Mouse (Mus musculus) embryo, embryonic 11.5 days (tissue): Measurements from ENCODE around the gene Chst8.

Experiments used
- DNase-seq: peaks from one replicate; pipeline ENCODE4 v3.0.0-alpha.2; 2012; ENCODE audit warnings: low read depth, low spot score

Gene Chst8

GRCm38 (mm10) chr7:34630211-34631085 lies 182.1 kb downstream of the Chst8 start:
- DNase-seq: no peak

GRCm38 (mm10) chr7:34629702-34630210 lies 182.8 kb downstream of the Chst8 start:
- DNase-seq: no peak
